Mouse (Mus musculus) neural tube, embryonic 11.5 days (tissue): ENCODE results near the gene Whamm. TPM values are rescaled to one million over a fixed set of nuclear protein-coding genes. Genes with fewer than 3 reads are reported as not detected.

Source experiments
- ATAC-seq: fragments of 200-750 bp; cut with Nextera tagmentation; 2 replicates; pipeline ENCODE4 v1.8.0; 2017; ENCODE audit warnings: moderate number of reproducible peaks, mild to moderate bottlenecking, moderate TSS enrichment, moderate library complexity; ENCODE audit not compliant: insufficient read depth, low FRiP score, low TSS enrichment
- DNase-seq: peaks from one replicate; pipeline ENCODE4 v3.0.0-alpha.2; 2015; ENCODE audit warnings: low spot score
- H3K27ac ChIP-seq: fragments of 300-500 bp; sonication (generic); 2 replicates; pipeline ENCODE4 v1.5.1; 2014; ENCODE audit warnings: low read depth, mild to moderate bottlenecking, low read length
- H3K27me3 ChIP-seq: fragments of 300-500 bp; sonication (generic); 2 replicates; pipeline ENCODE4 v1.6.1; 2014; ENCODE audit warnings: mild to moderate bottlenecking, low read length, mixed read lengths; ENCODE audit not compliant: control insufficient read depth, insufficient read depth
- H3K36me3 ChIP-seq: fragments of 300-500 bp; sonication (generic); 2 replicates; pipeline ENCODE4 v1.6.1; 2014; ENCODE audit warnings: mild to moderate bottlenecking, low read length, moderate library complexity, mixed read lengths; ENCODE audit not compliant: control insufficient read depth, insufficient read depth
- H3K4me1 ChIP-seq: fragments of 300-500 bp; sonication (generic); 2 replicates; pipeline ENCODE4 v1.6.1; 2014; ENCODE audit warnings: low read length, mixed read lengths; ENCODE audit not compliant: control insufficient read depth, insufficient read depth
- H3K4me2 ChIP-seq: fragments of 300-500 bp; sonication (generic); 2 replicates; pipeline ENCODE4 v1.6.1; 2014; ENCODE audit warnings: low read depth, mild to moderate bottlenecking, moderate library complexity
- H3K4me3 ChIP-seq: fragments of 300-500 bp; sonication (generic); 2 replicates; pipeline ENCODE4 v1.5.1; 2014; ENCODE audit warnings: low read depth, low read length
- H3K9ac ChIP-seq: fragments of 300-500 bp; sonication (generic); 2 replicates; pipeline ENCODE4 v1.6.1; 2014; ENCODE audit warnings: mild to moderate bottlenecking, low read length
- H3K9me3 ChIP-seq: fragments of 300-500 bp; sonication (generic); 2 replicates; pipeline ENCODE4 v1.6.1; 2016; ENCODE audit warnings: low read length; ENCODE audit not compliant: control insufficient read depth
- WGBS: fragments of 180-500 bp; shearing (Covaris S2); extraction: QIAGEN DNeasy Blood & Tissue Kit; methylation state at CpG from one replicate; pipeline ENCODE4 v1.1.7; 2014; 5-methylcytosine and 5-hydroxymethylcytosine counted together
- polyA plus RNA-seq: library from polyadenylated mRNA; unstranded; fragments of >200 nt; fragmentation: Nextera tagmentation; extraction: Ambion mirVana; gene quantifications from 2 replicates; pipeline ENCODE4 v1.2.1, GENCODE M21; 2014

Gene Whamm
- polyA plus RNA-seq = 5.4 and 5.8 TPM in 2 replicates

- H3K9me3 ChIP-seq = no peaks in the 10 kb centered on the region
- no peaks in the 10 kb centered on the region for H3K4me1 ChIP-seq
- WGBS = under 1% methylated on average over 90 of the region's 96 CpGs
- H3K36me3 ChIP-seq = no peaks in the 10 kb centered on the region
- DNase-seq (peak; percentile 91), ATAC-seq (peak; percentile 100)
- no peaks in the 10 kb centered on the region for H3K27me3 ChIP-seq
- peak within 1 kb of the TSS; percentile 82 for H3K4me3 ChIP-seq
- peak within 1 kb of the TSS; percentile 82 for H3K9ac ChIP-seq
- peak within 1 kb of the TSS; percentile 88 for H3K27ac ChIP-seq
- peak within 1 kb of the TSS; percentile 70 for H3K4me2 ChIP-seq
Measured at GRCm38 (mm10) chr7:81571108-81571940, at the start of gene Whamm. Gene Whamm (plus strand): TSS chr7:81571266.

DNA sequence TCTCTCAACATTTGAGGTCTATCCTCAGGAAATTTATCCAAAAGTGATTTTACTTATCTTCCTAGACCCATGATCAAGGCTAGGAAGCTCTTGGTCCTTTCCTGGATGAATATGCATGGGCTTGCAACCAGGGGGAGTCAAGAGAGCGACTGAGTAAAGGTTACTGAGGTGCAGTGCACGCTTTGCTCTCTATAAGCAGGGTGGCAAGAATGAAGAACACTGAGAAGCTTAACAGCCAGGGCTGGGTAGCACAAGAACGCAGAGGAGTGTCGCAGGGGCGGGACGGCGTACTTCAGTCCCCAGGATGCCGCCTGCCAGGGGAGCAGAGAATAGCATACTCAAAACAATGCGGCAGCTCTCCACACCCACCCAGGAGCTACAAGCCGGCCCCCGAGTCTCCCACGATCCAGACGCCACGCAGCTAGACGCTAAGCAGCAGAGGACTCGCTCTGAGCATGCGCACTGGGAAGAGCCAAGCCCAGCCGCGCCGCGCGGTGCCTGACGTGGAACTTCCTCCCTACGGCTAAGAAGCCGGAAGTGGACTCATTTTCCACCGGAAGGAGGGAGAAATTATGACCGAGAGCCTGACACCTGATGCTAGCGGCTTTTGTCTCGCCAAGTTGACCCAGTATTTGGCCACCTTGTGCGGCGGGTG is 47.9 kb upstream of the Whamm start:
- Histone ChIP-seq H3K4me3 (peak overlapping the region; percentile 57), H3K36me3 (peaks cover 3% of the 10 kb centered on the region)

DNA sequence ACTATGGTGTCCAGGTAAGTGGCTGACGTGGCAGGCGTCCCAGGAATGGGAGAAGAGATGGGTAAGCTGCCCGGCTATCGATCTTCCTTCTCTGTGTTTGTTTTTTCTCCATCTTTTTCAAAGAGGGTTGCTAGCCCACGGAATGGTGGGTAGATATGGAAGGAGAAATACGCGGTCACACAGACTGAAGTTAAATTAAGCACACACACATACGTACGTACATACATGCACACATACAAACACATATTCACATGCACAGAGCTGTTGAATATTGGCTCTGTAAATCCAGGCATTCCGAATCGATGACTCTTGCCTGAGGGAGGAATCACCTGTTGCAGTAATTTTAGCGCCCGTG is 47.4 kb upstream of the Whamm start:
- H3K9ac ChIP-seq = peak overlapping the region; percentile 69
- whole genome bisulfite sequencing = 13% methylated on average over 13 of the region's 13 CpGs
- no peaks in the 10 kb centered on the region for H3K27me3 ChIP-seq
- DNase-seq = no peak
- H3K9me3 ChIP-seq = no peaks in the 10 kb centered on the region
- no peak; the same call in 1 of the 2 replicates for ATAC-seq
- H3K36me3 ChIP-seq = peaks cover 3% of the 10 kb centered on the region
- H3K4me1 ChIP-seq = 0 out of 2 replicates have a peak, but pooled peaks cover 8% of the 10 kb centered on the region
- peak overlapping the region; percentile 78; the same call in 1 of the 2 replicates for H3K27ac ChIP-seq
- peak overlapping the region; percentile 57 for H3K4me3 ChIP-seq
- H3K4me2 ChIP-seq = peak overlapping the region; percentile 76

More for the DNA sequence above, 47.9 kb upstream of the Whamm start:
- H3K9ac ChIP-seq = peak overlapping the region; percentile 69
- DNase-seq (peak; percentile 97), ATAC-seq (peak; percentile 94)
- H3K27ac ChIP-seq = peak overlapping the region; percentile 78
- peak overlapping the region; percentile 76 for H3K4me2 ChIP-seq
- H3K9me3 ChIP-seq = no peaks in the 10 kb centered on the region
- H3K4me1 ChIP-seq = 0 out of 2 replicates have a peak, but pooled peaks cover 8% of the 10 kb centered on the region
- WGBS = under 1% methylated on average over 31 of the region's 31 CpGs
- no peaks in the 10 kb centered on the region for H3K27me3 ChIP-seq

GRCm38 (mm10) chr7:81528918-81529317 is 42.1 kb upstream of the Whamm start:
- Histone ChIP-seq H3K27ac (no peak overlapping the region), H3K27me3 (no peaks in the 10 kb centered on the region), H3K9me3 (no peaks in the 10 kb centered on the region), H3K4me3 (no peak overlapping the region), H3K4me2 (no peak overlapping the region), H3K4me1 (0 out of 2 replicates have a peak, but pooled peaks cover 6% of the 10 kb centered on the region), H3K36me3 (peaks cover 23% of the 10 kb centered on the region), H3K9ac (no peak overlapping the region)
- no peak for ATAC-seq
- DNase-seq = no peak
- 97% methylated on average over 8 of the region's 8 CpGs for WGBS

DNA sequence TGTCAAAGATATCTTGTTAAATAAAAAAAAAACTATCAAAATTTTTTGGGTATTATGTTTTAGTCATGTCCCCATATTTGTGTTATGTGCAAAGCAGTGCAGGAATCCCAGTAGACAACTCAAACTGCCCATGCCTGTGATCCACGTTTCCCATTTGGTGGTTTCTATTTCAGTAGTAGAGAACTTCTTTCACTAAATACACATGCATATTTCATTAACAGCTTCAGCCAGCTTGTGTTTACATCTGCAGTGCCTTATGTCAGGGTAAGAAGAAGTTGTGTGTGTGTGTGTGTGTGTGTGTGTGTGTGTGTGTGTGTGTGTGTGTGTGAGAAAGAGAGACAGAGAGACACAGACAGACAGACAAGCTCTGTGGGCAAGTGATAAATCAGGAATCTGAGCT is 39.6 kb upstream of the Whamm start:
- peaks cover 20% of the 10 kb centered on the region for H3K36me3 ChIP-seq
- no peaks in the 10 kb centered on the region for H3K9me3 ChIP-seq
- ATAC-seq (no peak), DNase-seq (no peak)
- 86% methylated on average over 1 of the region's 1 CpGs for WGBS
- no peak overlapping the region for H3K9ac ChIP-seq
- H3K27ac ChIP-seq = no peak overlapping the region
- H3K4me3 ChIP-seq = no peak overlapping the region
- H3K4me1 ChIP-seq = no peaks in the 10 kb centered on the region
- no peak overlapping the region for H3K4me2 ChIP-seq
- no peaks in the 10 kb centered on the region for H3K27me3 ChIP-seq

GRCm38 (mm10) chr7:81536478-81536877 is 34.6 kb upstream of the Whamm start:
- Histone ChIP-seq H3K27me3 (no peaks in the 10 kb centered on the region), H3K4me3 (no peak overlapping the region), H3K36me3 (peaks cover 16% of the 10 kb centered on the region), H3K4me2 (no peak overlapping the region), H3K27ac (no peak overlapping the region), H3K4me1 (no peaks in the 10 kb centered on the region), H3K9me3 (no peaks in the 10 kb centered on the region), H3K9ac (no peak overlapping the region)
- no peak for DNase-seq
- ATAC-seq = no peak
- 89% methylated on average over 4 of the region's 4 CpGs for WGBS

DNA sequence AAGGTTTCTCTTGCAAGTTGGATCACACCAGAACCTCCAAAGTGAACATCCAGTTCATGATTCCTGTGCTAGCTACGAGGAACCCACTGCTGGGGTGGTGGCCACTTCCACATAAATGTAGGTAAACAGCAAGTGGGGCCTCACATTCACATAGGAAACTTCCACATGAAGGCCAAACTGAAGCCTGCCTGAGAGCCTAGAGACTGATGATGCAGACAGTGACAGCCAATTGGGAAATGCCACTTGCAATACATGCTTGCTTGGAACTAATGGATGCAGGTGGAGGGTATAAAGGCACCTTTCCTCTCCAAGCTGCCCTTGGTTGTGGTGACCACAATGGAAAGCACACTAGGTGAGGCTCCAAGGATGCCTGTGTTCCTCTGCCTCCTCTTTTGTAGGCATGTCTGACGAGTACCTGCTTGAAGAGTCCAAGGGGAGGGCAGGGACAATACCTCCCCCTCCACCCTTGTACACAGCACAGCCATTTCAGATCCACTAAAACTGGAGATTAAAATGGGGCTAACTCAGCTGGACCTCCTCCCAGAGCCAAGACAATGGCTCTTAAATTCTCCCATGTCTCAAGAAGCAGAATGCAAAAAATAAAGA is 32.9 kb upstream of the Whamm start:
- H3K4me1 ChIP-seq = no peaks in the 10 kb centered on the region
- H3K4me3 ChIP-seq = no peak overlapping the region
- H3K27me3 ChIP-seq = no peaks in the 10 kb centered on the region
- no peak overlapping the region for H3K27ac ChIP-seq
- H3K36me3 ChIP-seq = peaks cover 7% of the 10 kb centered on the region
- H3K9me3 ChIP-seq = no peaks in the 10 kb centered on the region
- 78% methylated on average over 2 of the region's 2 CpGs for WGBS
- no peak for DNase-seq
- H3K4me2 ChIP-seq = no peak overlapping the region
- ATAC-seq = no peak
- H3K9ac ChIP-seq = no peak overlapping the region

- WGBS = 20% methylated on average over 2 of the region's 2 CpGs
- Histone ChIP-seq H3K9ac (no peak overlapping the region), H3K36me3 (no peaks in the 10 kb centered on the region; the same call in 1 of the 2 replicates), H3K4me3 (no peak overlapping the region), H3K4me2 (no peak overlapping the region), H3K9me3 (no peaks in the 10 kb centered on the region), H3K27me3 (no peaks in the 10 kb centered on the region), H3K4me1 (no peaks in the 10 kb centered on the region), H3K27ac (no peak overlapping the region)
- DNase-seq = no peak
- ATAC-seq = no peak
Measured at GRCm38 (mm10) chr7:81539565-81539964, 31.5 kb upstream of the Whamm start.
